Mouse (Mus musculus) retina, postnatal 7 days (tissue): Measurements from ENCODE around the gene Pam.
"Not testable (repeated sequence)": the region's sequence is repeated elsewhere in the genome, so short reads cannot be mapped to it uniquely, and the experiment has no call there.

ENCODE experiments used
- DNase-seq: peaks from one replicate; pipeline ENCODE4 v3.0.0-alpha.2; 2012; ENCODE audit warnings: low read depth, low spot score

Pam gene

DNA sequence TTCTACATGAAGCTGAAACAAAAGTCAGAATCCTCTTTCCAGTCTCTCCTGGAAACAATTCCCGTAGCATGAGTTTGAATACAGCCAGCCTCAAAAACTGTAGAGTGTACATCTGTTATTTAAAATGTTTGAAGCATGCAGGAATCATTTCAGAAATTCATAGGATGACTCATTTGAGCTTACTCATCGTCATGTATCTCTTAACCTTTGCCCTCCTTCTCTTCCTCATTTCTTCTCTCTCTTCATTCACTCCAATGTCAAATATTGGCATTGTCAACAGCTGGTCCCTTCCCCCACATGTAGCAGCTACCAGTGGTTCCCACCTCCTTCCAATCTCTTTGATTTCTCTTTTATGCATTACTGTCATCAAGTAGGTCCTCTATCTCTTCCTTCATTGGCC lies 59.7 kb downstream of the Pam start:
- DNase-seq = no peak

DNA sequence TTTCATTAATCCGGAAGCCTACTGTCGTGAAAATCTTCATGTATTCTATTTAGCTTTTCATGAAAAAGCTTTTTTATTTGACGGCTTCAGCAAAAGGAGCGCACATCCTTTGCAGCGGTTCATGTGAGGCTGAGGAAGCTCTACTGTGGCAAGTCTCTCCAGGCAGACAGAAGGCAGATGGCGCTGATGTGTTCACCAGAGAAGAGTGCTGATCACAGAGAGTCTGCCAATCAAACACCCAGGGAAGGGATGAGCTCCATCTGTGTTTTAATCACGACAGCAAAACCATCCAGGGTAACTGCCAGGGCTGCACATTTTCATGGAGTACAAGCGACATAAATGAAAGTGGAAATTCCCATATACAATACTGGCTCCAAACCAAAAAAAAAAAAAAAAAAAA lies 63.6 kb downstream of the Pam start:
- no peak for DNase-seq

GRCm38 (mm10) chr1:98029025-98029424 lies 66.4 kb downstream of the Pam start:
- no peak for DNase-seq

DNA sequence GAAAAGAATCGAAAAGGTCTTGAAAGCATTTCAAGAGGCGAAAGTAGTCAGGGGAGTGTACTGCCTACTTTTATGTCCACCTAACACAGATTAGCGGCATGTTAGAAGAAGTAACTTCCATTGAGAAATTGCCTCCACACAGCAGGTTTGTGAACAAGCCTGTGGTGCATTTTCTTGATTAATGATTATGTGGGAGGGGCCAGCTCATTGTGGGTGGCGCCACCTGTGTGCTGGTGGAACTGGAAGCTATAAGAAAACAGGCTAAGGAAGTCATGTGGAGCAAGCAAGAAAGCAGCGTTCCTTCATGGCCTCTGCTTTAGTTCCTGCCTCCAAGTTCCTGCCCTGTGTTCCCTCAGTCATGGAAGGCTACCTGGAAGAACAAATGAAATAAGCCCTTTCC lies 67.0 kb downstream of the Pam start:
- DNase-seq = no peak

- DNase-seq = no peak
Observed at GRCm38 (mm10) chr1:98027959-98028358, 67.5 kb downstream of the Pam start.

GRCm38 (mm10) chr1:98025924-98026640 lies 69.4 kb downstream of the Pam start:
- no peak for DNase-seq

GRCm38 (mm10) chr1:98023866-98024265 lies 71.6 kb downstream of the Pam start:
- DNase-seq = no peak

DNA sequence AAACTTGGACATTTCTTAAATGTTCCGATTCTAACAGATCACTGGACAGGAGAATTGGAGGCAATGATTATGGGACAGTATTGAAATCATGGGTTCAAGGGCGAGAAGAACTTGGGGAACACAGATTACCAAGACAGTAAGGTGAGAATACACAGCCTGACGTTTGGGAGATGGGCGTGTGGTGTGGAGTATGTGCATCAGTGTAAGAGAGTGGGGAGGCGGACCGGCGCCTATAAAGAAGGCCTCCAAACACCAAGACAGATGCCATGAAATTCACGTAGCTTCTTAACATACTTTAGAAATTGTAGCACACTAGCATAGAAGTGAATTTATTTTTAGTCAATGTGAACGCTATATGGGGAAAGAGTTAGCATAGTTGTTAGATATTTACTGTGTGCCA lies 76.5 kb downstream of the Pam start:
- DNase-seq = no peak

- DNase-seq = no peak
Observed at GRCm38 (mm10) chr1:98016004-98016848, 79.2 kb downstream of the Pam start.

GRCm38 (mm10) chr1:98015564-98015963 lies 79.9 kb downstream of the Pam start:
- no peak for DNase-seq

DNA sequence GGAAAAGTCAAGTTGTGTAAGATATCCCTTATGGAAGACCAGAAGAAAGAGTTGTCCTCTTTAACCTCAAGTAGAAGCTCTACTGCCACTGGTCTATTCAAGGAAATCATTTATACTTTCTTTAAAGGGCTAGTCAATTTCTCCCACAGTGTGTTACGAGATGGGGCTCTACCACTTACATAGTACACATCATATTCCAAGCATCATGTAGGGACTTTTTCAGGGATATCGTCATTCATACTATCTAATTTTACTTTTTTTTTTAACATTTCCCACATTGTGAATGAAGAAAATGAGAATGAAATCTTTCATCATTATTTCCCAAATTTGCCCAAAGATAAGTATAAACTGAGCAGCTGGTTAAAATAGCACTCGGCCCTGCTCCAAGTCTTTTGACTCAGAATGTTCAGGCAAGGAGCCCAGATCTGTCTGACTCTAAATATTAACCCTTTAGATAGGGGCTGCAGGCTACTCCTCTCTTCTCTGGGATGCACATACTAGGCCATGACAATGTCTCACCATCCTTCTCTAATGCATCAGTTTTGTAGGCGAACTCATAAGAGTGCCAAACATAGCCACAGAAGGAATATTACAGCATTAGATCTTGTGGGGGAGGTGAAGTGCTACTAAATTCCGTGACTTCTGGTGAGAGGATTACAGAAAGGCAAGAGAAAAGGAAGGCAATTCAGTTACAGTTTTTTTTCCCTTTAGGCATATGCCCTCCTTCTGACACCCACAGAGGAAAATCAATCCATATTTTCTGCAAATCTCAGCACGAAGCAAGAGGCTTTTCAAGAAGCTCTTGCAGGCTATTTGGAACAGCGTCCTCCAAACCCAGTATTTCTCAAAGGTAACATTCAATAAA lies 92.7 kb downstream of the Pam start:
- no peak for DNase-seq

DNA sequence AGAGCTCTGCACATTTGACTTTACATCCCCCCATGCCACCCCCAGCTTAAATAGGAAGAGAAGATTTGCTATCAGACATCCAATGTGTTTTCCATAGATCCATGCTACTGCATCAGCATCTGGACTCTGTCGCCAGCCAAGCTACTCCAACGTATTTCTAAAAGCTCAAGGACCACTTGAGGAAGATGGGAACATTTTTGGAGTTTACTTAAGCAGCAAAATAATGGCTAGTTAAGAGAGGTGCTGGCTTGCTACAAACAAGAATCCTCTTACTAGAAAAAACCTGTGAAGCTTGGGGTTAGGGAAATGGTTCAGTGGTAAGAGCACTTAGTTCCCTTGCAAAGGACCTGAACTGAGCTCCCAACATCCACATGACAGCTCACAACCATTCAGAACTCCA lies 96.0 kb downstream of the Pam start:
- DNase-seq = no peak

DNA sequence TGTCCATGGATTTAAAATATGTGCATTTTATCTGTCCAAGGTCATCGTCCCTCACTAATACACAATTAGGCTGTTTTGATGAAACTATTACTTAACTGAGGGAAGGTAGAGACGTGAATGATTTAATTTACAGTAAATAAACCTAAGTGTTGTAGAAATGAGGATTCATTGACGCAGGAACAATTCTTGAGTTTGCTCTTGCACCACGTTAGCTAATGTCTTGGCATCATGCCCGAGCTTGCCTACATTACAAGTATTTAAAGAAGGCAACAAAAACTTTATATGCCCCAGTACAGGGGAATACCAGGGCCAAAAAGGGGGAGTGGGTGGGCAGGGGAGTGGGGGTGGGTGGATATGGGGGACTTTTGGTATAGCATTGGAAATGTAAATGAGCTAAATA lies 96.5 kb downstream of the Pam start:
- DNase-seq = not testable (repeated sequence)

- DNase-seq = no peak
Observed at GRCm38 (mm10) chr1:97997088-97997487, 98.4 kb downstream of the Pam start.

DNA sequence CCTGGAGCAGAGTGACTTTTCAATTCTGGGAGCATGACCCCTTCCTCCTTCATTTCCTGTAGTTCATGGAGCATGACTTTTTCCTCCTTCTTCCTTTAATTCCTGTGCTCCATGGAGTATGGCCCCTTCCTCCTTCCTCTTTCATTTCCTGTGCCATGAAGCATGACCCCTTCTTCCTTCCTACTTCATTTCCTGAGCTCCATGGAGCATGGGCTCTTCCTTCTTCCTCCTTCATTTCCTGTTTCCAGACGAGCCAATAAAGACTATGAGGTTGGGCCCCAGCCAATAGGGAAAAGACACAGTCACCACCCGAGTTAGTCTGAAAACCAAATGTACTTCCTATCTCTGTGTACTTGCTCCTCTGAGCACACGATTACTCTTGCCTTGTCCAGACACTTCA lies 103.5 kb downstream of the Pam start:
- DNase-seq = no peak

DNA sequence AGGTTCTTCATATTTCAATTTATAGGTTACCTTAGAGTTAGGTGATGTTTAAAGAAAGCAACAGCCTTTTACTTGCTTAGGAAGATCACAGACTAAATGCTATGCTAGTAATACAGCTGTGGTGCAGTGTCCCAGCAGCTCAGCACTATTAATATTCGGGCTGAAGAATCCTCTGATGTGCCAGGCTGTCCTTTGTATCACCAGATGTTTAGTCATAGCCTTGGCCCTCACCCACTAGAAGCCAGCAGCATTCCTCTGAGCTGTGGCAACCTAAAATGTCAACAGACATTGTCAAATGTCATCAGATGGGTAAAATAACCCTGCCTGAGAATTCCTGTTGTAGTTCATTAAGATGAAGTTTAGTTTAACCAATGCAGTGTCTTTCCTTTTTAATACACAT lies 112.3 kb downstream of the Pam start:
- DNase-seq = no peak

DNA sequence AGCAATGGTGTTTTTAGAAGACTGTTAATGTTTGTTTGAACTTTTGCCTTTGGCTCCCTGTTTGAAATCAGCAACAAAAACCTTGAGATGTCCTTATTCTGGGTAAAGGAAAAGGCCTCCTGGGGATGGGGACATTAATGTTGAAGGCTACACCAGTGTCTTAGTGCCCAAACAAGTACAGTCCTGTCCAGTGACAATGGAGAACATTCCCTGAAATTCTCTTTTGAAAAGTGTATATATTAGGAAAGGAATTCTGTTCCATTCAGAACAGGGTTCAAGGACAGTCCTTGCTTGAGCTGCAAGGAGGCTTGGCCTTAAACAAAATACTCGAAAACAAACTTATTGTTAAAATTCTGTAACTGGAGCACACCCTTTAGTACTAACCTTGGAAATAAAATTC lies 116.0 kb downstream of the Pam start:
- no peak for DNase-seq

- DNase-seq = no peak
Observed at GRCm38 (mm10) chr1:97977521-97977920, 117.9 kb downstream of the Pam start.

DNA sequence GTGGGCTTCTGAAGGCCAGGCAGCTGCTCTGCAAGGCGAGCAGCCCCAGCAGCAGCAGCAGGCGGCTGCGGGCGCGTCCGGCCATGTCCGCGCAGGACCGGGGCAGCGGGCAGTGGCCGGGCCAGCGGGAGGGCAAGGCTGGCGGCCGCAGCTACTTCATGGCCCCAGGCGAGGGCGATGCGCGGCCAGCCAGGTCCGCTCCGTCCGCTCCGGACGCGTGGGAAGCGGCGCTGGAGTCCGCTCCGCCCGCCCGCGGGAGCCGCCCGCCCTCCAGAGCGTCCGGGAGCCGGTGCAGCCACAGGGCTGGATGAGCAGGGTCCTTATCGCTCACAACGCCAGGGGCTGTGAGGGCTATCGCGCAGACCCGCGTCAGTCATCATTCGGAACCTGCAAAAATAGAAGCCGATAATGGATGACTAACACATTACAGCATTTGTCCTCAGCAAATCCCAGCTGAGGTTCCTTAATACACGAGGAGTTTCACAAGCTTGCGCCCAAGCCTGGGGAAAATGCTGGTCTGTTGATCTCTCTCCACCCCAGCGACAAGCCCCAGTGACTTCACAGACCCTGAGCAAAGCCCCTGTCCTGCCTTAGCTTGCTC lies 118.5 kb downstream of the Pam start:
- DNase-seq = peak; percentile 41

DNA sequence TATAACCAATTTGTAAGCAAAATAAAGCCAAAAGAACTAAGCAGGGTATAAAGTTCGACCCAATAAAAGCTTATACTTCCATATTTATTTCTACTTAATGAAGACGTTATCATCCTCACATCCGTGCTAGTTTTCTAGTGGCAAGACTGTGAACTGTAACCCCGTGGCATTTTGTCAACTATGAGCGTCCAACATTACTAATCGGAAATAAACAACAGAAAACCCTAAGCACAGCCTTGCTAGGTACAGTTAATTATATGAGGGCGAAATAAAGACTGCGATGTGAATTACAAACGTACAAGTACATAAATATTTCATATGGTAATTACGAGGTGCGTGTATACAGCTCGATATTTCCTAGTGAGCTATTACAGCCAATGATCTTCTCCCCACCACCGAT lies 119.4 kb downstream of the Pam start:
- no peak for DNase-seq

DNA sequence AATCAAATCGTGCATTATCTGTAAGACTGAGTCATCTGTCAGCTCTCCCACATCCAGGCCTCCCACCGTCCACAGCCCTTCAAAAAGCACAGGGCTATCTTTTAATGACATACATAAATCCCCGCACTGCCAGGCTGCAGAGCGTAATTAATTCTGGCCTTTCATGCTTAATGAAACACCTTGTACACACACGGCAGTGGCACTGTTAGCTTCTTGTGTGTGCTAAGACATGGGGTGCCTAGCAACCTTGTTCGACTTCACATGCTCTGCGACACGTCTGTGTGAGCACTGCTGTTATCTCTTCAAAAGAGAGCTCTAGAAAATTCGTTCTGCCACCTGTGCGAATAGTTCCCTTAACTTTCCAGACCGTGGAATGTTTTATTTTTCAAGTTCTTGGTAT lies 120.5 kb downstream of the Pam start:
- no peak for DNase-seq

DNA sequence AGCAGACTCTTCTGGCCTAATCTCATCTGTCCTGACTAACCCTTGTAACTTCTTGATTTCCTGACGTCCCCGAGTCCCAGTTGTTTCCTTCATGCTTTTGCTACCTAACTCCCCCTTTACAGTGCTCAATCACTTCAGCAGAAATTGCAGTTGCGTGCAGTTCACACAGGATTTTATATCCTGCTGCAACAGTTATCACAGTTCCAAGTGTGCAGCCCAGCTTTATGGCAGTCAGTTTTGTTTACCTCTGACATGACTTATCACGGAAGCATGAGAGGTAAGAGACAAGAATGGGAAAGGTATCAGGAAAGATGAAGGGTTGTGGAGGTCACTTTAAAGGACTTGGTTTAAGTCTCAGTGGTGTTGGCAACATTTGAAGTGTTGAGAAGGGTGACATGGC lies 125.7 kb downstream of the Pam start:
- DNase-seq = no peak
